Mouse (Mus musculus): Measurements from ENCODE around the gene Tmem150b.

DNA sequence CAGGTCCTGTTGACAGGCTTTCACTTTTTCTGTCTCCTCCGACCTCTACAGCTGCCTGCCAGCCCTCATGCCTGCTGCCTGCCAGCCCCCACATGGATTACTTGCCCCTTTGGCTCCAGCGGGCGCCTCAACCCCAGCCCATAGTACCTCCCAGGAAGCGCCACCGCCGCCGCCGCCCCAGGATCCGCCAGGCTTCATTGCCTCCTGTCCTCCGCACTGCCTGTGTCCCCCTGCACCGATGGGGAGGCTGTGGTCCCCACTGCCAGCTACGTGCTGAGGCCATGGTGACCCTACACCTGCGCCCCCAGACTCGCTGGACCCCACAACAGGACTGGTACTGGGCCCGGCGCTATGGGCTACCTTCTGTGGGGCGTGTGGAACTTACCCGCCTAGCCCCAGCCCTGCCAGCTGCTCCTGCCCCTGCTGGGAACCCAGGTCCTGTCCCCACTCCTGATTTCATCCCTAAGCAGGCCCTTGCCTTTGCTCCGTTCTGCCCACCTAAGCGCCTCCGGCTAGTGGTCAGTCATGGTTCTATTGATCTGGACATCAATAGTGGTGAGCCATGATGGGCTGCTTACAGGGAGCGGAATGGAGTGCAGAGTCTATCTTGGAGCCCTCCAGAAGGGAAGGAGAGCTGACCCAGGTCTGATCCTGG is 21.4 kb upstream of the Tmem150b start:
- no peak for TF ChIP-seq POLR2A (IDR thresholded peaks at IDR 0.05; ENCODE audit: insufficient read depth, low read depth, low read length)
- TF ChIP-seq CTCF (IDR thresholded peaks at IDR 0.05): no peak
- TF ChIP-seq EP300 (IDR thresholded peaks at IDR 0.05; ENCODE audit: insufficient read depth, low read depth, low read length): no peak

Measured in heart, adult 2 months (tissue).